Mouse (Mus musculus) heart, embryonic 16.5 days (tissue): ENCODE measurements around the gene S100a6. TPM values are rescaled to one million over a fixed set of nuclear protein-coding genes. Genes with fewer than 3 reads are reported as not detected.

ENCODE experiments used
- ATAC-seq: fragments of 200-750 bp; cut with Nextera tagmentation; replicated peaks from 2 replicates; pipeline ENCODE4 v1.8.0; 2017; ENCODE audit warnings: moderate number of reproducible peaks; ENCODE audit not compliant: insufficient read depth, low FRiP score; ENCODE audit errors: extremely low read depth
- H3K27ac ChIP-seq: fragments of 300-500 bp; sonication (generic); 2 replicates; pipeline ENCODE4 v1.5.1; 2014; ENCODE audit warnings: mild to moderate bottlenecking, low read length, control low read depth, moderate library complexity
- H3K27me3 ChIP-seq: fragments of 300-500 bp; sonication (generic); 2 replicates; pipeline ENCODE4 v1.6.1; 2014; ENCODE audit warnings: low read length, mixed read lengths; ENCODE audit not compliant: control insufficient read depth, insufficient read depth
- H3K36me3 ChIP-seq: fragments of 300-500 bp; sonication (generic); 2 replicates; pipeline ENCODE4 v1.6.1; 2014; ENCODE audit not compliant: control insufficient read depth, insufficient read depth
- H3K4me1 ChIP-seq: fragments of 300-500 bp; sonication (generic); 2 replicates; pipeline ENCODE4 v1.6.1; 2014; ENCODE audit warnings: low read length, mixed read lengths; ENCODE audit not compliant: control insufficient read depth, insufficient read depth
- H3K4me2 ChIP-seq: fragments of 300-500 bp; sonication (generic); 2 replicates; pipeline ENCODE4 v1.6.1; 2014; ENCODE audit warnings: low read depth, mild to moderate bottlenecking, control low read depth, low read length
- H3K4me3 ChIP-seq: fragments of 300-500 bp; sonication (generic); 2 replicates; pipeline ENCODE4 v1.5.1; 2014; ENCODE audit warnings: mild to moderate bottlenecking, control low read depth, low read length
- H3K9ac ChIP-seq: fragments of 300-500 bp; sonication (generic); 2 replicates; pipeline ENCODE4 v1.6.1; 2014; ENCODE audit warnings: low read length, control low read depth
- H3K9me3 ChIP-seq: fragments of 300-500 bp; sonication (generic); replicated peaks from 2 replicates; pipeline ENCODE4 v1.6.1; 2016; ENCODE audit warnings: low read length; ENCODE audit not compliant: control insufficient read depth
- WGBS: fragments of 180-500 bp; shearing (Covaris S2); extraction: QIAGEN DNeasy Blood & Tissue Kit; methylation state at CpG from one replicate; pipeline ENCODE4 v1.1.7; 2014; 5-methylcytosine and 5-hydroxymethylcytosine counted together
- polyA plus RNA-seq: library from polyadenylated mRNA; unstranded; fragments of >200 nt; fragmentation: Nextera tagmentation; extraction: Ambion mirVana; gene quantifications from 2 replicates; pipeline ENCODE4 v1.2.1, GENCODE M21; 2015

S100a6 gene
- polyA plus RNA-seq, 1 experiment from 2014 or later = 61.6 TPM

GRCm38 (mm10) chr3:90596810-90597209 is 15.9 kb upstream of the S100a6 start:
- H3K9ac ChIP-seq = no peak overlapping the region
- ATAC-seq = no peak
- H3K27ac ChIP-seq = no peak overlapping the region
- H3K9me3 ChIP-seq = 0 out of 2 replicates have a peak, but pooled peaks cover 3% of the 10 kb centered on the region
- no peaks in the 10 kb centered on the region for H3K36me3 ChIP-seq
- 84% methylated on average over 6 of the region's 6 CpGs for WGBS
- H3K4me1 ChIP-seq = peaks cover 7% of the 10 kb centered on the region; the same call in 1 of the 2 replicates
- H3K4me2 ChIP-seq = no peak overlapping the region
- no peak overlapping the region for H3K4me3 ChIP-seq
- no peaks in the 10 kb centered on the region for H3K27me3 ChIP-seq

- Histone ChIP-seq H3K4me3 (no peak overlapping the region), H3K4me1 (peaks cover 7% of the 10 kb centered on the region; the same call in 1 of the 2 replicates), H3K27ac (no peak overlapping the region), H3K4me2 (no peak overlapping the region), H3K9me3 (0 out of 2 replicates have a peak, but pooled peaks cover 3% of the 10 kb centered on the region), H3K36me3 (no peaks in the 10 kb centered on the region), H3K27me3 (no peaks in the 10 kb centered on the region), H3K9ac (no peak overlapping the region)
- 39% methylated on average over 6 of the region's 6 CpGs for WGBS
- ATAC-seq = no peak
Observed at GRCm38 (mm10) chr3:90597736-90598135, 14.9 kb upstream of the S100a6 start.

GRCm38 (mm10) chr3:90598212-90598611 is 14.5 kb upstream of the S100a6 start:
- WGBS = 78% methylated on average over 4 of the region's 4 CpGs
- no peak overlapping the region for H3K4me2 ChIP-seq
- H3K27ac ChIP-seq = no peak overlapping the region
- no peak overlapping the region for H3K4me3 ChIP-seq
- H3K4me1 ChIP-seq = peaks cover 7% of the 10 kb centered on the region; the same call in 1 of the 2 replicates
- H3K27me3 ChIP-seq = no peaks in the 10 kb centered on the region
- 0 out of 2 replicates have a peak, but pooled peaks cover 3% of the 10 kb centered on the region for H3K9me3 ChIP-seq
- no peaks in the 10 kb centered on the region for H3K36me3 ChIP-seq
- no peak overlapping the region for H3K9ac ChIP-seq
- ATAC-seq = no peak

GRCm38 (mm10) chr3:90599401-90599800 is 13.3 kb upstream of the S100a6 start:
- WGBS = 51% methylated on average over 3 of the region's 3 CpGs
- Histone ChIP-seq H3K4me3 (no peak overlapping the region), H3K36me3 (no peaks in the 10 kb centered on the region), H3K27ac (no peak overlapping the region), H3K9ac (no peak overlapping the region), H3K4me1 (peaks cover 14% of the 10 kb centered on the region; the same call in 1 of the 2 replicates), H3K9me3 (no peaks in the 10 kb centered on the region), H3K4me2 (no peak overlapping the region), H3K27me3 (no peaks in the 10 kb centered on the region)
- ATAC-seq = no peak

GRCm38 (mm10) chr3:90600036-90600435 is 12.6 kb upstream of the S100a6 start:
- H3K4me3 ChIP-seq = no peak overlapping the region
- no peaks in the 10 kb centered on the region for H3K9me3 ChIP-seq
- H3K9ac ChIP-seq = no peak overlapping the region
- H3K27me3 ChIP-seq = no peaks in the 10 kb centered on the region
- H3K4me1 ChIP-seq = peaks cover 20% of the 10 kb centered on the region
- H3K4me2 ChIP-seq = no peak overlapping the region
- no peaks in the 10 kb centered on the region for H3K36me3 ChIP-seq
- no peak for ATAC-seq
- no peak overlapping the region for H3K27ac ChIP-seq
- 82% methylated on average over 6 of the region's 6 CpGs for WGBS

- Histone ChIP-seq H3K9me3 (no peaks in the 10 kb centered on the region), H3K27ac (no peak overlapping the region), H3K4me1 (peaks cover 20% of the 10 kb centered on the region), H3K4me3 (no peak overlapping the region), H3K36me3 (no peaks in the 10 kb centered on the region), H3K4me2 (no peak overlapping the region), H3K27me3 (no peaks in the 10 kb centered on the region), H3K9ac (no peak overlapping the region)
- 59% methylated on average over 8 of the region's 8 CpGs for WGBS
- no peak for ATAC-seq
Observed at GRCm38 (mm10) chr3:90600458-90601195, 12.1 kb upstream of the S100a6 start.

- Histone ChIP-seq H3K27me3 (no peaks in the 10 kb centered on the region), H3K9me3 (no peaks in the 10 kb centered on the region), H3K27ac (no peak within 1 kb of the TSS), H3K4me1 (peaks cover 20% of the 10 kb centered on the region), H3K36me3 (no peaks in the 10 kb centered on the region), H3K9ac (no peak within 1 kb of the TSS), H3K4me2 (no peak within 1 kb of the TSS), H3K4me3 (no peak within 1 kb of the TSS)
- WGBS = 57% methylated on average over 11 of the region's 11 CpGs
- ATAC-seq = no peak
Observed at GRCm38 (mm10) chr3:90601486-90602110, 11.1 kb upstream of the S100a6 start, which contains the start of gene Gm42674. Gene Gm42674 (plus strand): TSS chr3:90601904.

- Histone ChIP-seq H3K9ac (no peak within 1 kb of the TSS), H3K27ac (peak within 1 kb of the TSS; percentile 33), H3K27me3 (no peaks in the 10 kb centered on the region), H3K9me3 (no peaks in the 10 kb centered on the region), H3K4me3 (no peak within 1 kb of the TSS), H3K36me3 (no peaks in the 10 kb centered on the region), H3K4me1 (peaks cover 20% of the 10 kb centered on the region), H3K4me2 (no peak within 1 kb of the TSS)
- 0 out of 2 replicates have a peak, but pooled peaks have one; percentile 28 for ATAC-seq
- 36% methylated on average over 3 of the region's 3 CpGs for WGBS
Observed at GRCm38 (mm10) chr3:90603623-90604022, 9.1 kb upstream of the S100a6 start, which contains the start of gene S100a4. Gene S100a4 (plus strand): TSS chr3:90603771.

GRCm38 (mm10) chr3:90604416-90604815 is 8.3 kb upstream of the S100a6 start:
- no peaks in the 10 kb centered on the region for H3K36me3 ChIP-seq
- H3K27me3 ChIP-seq = no peaks in the 10 kb centered on the region
- H3K27ac ChIP-seq = peak overlapping the region; percentile 33
- ATAC-seq = peak; percentile 4; the same call in 1 of the 2 replicates
- H3K9me3 ChIP-seq = no peaks in the 10 kb centered on the region
- no peak overlapping the region for H3K9ac ChIP-seq
- 26% methylated on average over 4 of the region's 4 CpGs for WGBS
- no peak overlapping the region for H3K4me2 ChIP-seq
- H3K4me1 ChIP-seq = peaks cover 20% of the 10 kb centered on the region
- no peak overlapping the region for H3K4me3 ChIP-seq
